Mouse (Mus musculus) stomach, embryonic 16.5 days (tissue): ENCODE measurements at regions not wholly inside any gene's neighbourhood (a gene's known extent, or its start where the extent isn't known, plus 50 kb on each side); places are given as distances from the start of the nearest gene placed in this dataset.

ENCODE experiments used
- ATAC-seq: fragments of 200-750 bp; cut with Nextera tagmentation; 2 replicates; pipeline ENCODE4 v1.8.0; 2017; ENCODE audit warnings: moderate number of reproducible peaks, moderate TSS enrichment; ENCODE audit not compliant: insufficient read depth, low FRiP score
- H3K27ac ChIP-seq: fragments of 300-500 bp; sonication (generic); 2 replicates; pipeline ENCODE4 v1.5.1; 2014; ENCODE audit warnings: low read length
- H3K27me3 ChIP-seq: fragments of 300-500 bp; sonication (generic); 2 replicates; pipeline ENCODE4 v1.6.1; 2014; ENCODE audit warnings: low read length, control low read depth, mixed read lengths; ENCODE audit not compliant: control insufficient read depth, insufficient read depth
- H3K36me3 ChIP-seq: fragments of 300-500 bp; sonication (generic); 2 replicates; pipeline ENCODE4 v1.6.1; 2014; ENCODE audit warnings: low read length; ENCODE audit not compliant: control insufficient read depth, insufficient read depth
- H3K4me1 ChIP-seq: fragments of 300-500 bp; sonication (generic); 2 replicates; pipeline ENCODE4 v1.6.1; 2014; ENCODE audit warnings: low read length, control low read depth, mixed read lengths; ENCODE audit not compliant: control insufficient read depth, insufficient read depth
- H3K4me2 ChIP-seq: fragments of 300-500 bp; sonication (generic); 2 replicates; pipeline ENCODE4 v1.6.1; 2014; ENCODE audit warnings: low read depth, low read length, mixed read lengths
- H3K4me3 ChIP-seq: fragments of 300-500 bp; sonication (generic); replicated peaks from 2 replicates; pipeline ENCODE4 v1.5.1; 2014; ENCODE audit warnings: mild to moderate bottlenecking, low read length
- H3K9ac ChIP-seq: fragments of 300-500 bp; sonication (generic); 2 replicates; pipeline ENCODE4 v1.6.1; 2014; ENCODE audit warnings: low read length
- H3K9me3 ChIP-seq: fragments of 300-500 bp; sonication (generic); replicated peaks from 2 replicates; pipeline ENCODE4 v1.6.1; 2016; ENCODE audit warnings: low read length, control low read depth; ENCODE audit not compliant: control insufficient read depth
- WGBS: fragments of 180-500 bp; shearing (Covaris S2); extraction: QIAGEN DNeasy Blood & Tissue Kit; methylation state at CpG from one replicate; pipeline ENCODE4 v1.1.7; 2014; 5-methylcytosine and 5-hydroxymethylcytosine counted together

DNA sequence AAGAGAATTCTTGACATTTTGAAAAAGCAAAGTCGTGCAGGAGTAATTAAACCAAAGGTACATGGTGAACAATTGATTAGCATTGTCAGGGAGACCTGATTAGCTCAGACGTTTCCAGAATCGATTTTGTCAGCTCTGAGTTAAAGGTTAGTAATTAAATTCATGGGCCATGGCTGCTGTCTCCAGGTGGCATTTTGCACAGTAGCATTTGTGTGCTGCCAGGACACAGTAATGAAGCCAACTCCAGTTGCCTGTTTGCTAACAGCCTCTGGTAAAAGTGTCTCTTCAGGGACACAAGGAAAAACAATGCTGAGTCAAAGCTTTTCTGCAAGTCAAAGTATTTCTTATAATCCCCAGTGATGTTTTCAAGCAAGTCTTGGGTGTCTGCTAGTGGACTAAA, 113.3 kb upstream of the Kbtbd8 start:
- H3K27me3 ChIP-seq = no peaks in the 10 kb centered on the region
- ATAC-seq = no peak
- WGBS = 39% methylated on average over 3 of the region's 3 CpGs

GRCm38 (mm10) chr6:94999562-94999961, 117.5 kb upstream of the Kbtbd8 start:
- Histone ChIP-seq H3K9ac (no peak overlapping the region), H3K27me3 (no peaks in the 10 kb centered on the region), H3K4me1 (no peaks in the 10 kb centered on the region), H3K4me3 (no peak overlapping the region), H3K9me3 (no peaks in the 10 kb centered on the region), H3K36me3 (no peaks in the 10 kb centered on the region), H3K27ac (no peak overlapping the region), H3K4me2 (no peak overlapping the region)
- 61% methylated on average over 4 of the region's 4 CpGs for WGBS
- ATAC-seq = no peak

More for the DNA sequence above, 113.3 kb upstream of the Kbtbd8 start:
- H3K4me2 ChIP-seq = no peak overlapping the region
- no peaks in the 10 kb centered on the region for H3K36me3 ChIP-seq
- H3K27ac ChIP-seq = no peak overlapping the region
- no peaks in the 10 kb centered on the region for H3K9me3 ChIP-seq
- H3K4me3 ChIP-seq = no peak overlapping the region
- no peak overlapping the region for H3K9ac ChIP-seq
- no peaks in the 10 kb centered on the region for H3K4me1 ChIP-seq

DNA sequence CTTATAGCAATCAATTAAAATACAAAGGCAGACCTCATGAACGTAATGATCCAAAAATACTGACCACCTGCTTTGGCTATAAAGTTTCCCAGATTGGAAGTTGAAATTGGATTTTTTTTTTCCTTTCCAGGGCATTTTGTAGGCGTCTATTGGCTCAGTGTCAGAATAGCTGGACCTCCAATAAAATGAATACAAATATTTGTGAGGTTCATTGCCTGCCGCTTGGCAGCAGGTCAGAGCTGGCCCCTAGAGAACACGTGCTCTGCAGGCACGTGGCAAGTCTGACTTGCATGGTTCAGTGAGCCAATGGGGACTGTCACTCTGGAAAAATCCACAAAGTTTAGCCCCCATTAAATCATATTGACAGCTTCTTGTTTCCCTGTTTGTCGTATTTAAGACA, 118.0 kb upstream of the Kbtbd8 start:
- Histone ChIP-seq H3K4me2 (no peak overlapping the region), H3K36me3 (no peaks in the 10 kb centered on the region), H3K4me3 (no peak overlapping the region), H3K9me3 (no peaks in the 10 kb centered on the region), H3K27me3 (no peaks in the 10 kb centered on the region), H3K27ac (no peak overlapping the region), H3K9ac (no peak overlapping the region), H3K4me1 (no peaks in the 10 kb centered on the region)
- ATAC-seq = no peak
- 54% methylated on average over 6 of the region's 6 CpGs for WGBS

DNA sequence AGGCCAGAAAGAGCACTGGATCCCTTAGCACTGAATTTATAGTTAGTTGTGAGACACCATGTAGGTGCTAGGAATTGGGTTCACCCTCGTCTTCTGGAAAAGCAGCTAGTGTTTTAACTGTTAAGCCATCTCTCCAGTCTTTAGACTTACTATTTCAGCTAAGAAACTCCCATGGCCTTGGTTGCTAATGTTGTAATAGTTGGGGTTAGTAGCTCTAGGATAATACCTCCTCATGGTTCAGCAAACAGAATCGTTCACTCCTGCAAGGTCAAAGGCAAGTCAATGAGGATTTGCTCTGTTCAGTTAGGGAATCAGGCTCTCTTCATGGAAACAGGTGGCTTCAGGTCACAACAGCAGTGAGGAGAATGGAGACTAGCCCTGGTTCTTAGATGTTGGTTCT, 118.7 kb upstream of the Kbtbd8 start:
- no peaks in the 10 kb centered on the region for H3K4me1 ChIP-seq
- no peak overlapping the region for H3K9ac ChIP-seq
- H3K4me3 ChIP-seq = no peak overlapping the region
- H3K27me3 ChIP-seq = no peaks in the 10 kb centered on the region
- no peaks in the 10 kb centered on the region for H3K9me3 ChIP-seq
- ATAC-seq = no peak
- 78% methylated on average over 2 of the region's 2 CpGs for WGBS
- no peaks in the 10 kb centered on the region for H3K36me3 ChIP-seq
- H3K4me2 ChIP-seq = no peak overlapping the region
- no peak overlapping the region for H3K27ac ChIP-seq

DNA sequence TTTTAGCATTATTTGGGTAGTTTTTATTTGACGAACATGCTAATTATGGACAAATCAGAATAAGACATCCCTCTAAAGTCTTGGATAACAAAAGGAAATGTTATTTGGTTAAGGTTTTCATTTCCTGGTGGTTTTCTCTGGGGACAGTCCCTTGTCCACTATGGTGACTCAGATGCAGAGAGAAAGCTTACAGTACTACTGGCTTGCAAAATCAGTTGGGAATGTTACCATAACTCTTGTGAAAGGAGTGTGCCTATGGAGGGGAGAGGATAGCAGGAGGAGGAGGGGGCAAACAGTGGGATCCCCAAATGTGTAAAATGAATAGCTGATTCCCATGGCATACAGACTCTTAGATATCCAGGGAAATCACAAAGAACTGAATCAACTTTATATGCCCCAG, 122.7 kb upstream of the Kbtbd8 start:
- WGBS = 97% methylated on average over 1 of the region's 1 CpGs
- no peak overlapping the region for H3K4me2 ChIP-seq
- H3K27ac ChIP-seq = no peak overlapping the region
- no peak overlapping the region for H3K4me3 ChIP-seq
- H3K9me3 ChIP-seq = no peaks in the 10 kb centered on the region
- no peaks in the 10 kb centered on the region for H3K36me3 ChIP-seq
- ATAC-seq = no peak
- no peaks in the 10 kb centered on the region for H3K4me1 ChIP-seq
- no peaks in the 10 kb centered on the region for H3K27me3 ChIP-seq
- H3K9ac ChIP-seq = no peak overlapping the region

- WGBS = 44% methylated on average over 5 of the region's 5 CpGs
- Histone ChIP-seq H3K36me3 (no peaks in the 10 kb centered on the region), H3K27me3 (no peaks in the 10 kb centered on the region), H3K4me1 (no peaks in the 10 kb centered on the region), H3K4me3 (no peak overlapping the region), H3K9ac (no peak overlapping the region), H3K9me3 (no peaks in the 10 kb centered on the region), H3K4me2 (no peak overlapping the region), H3K27ac (no peak overlapping the region)
- ATAC-seq = no peak
Measured at GRCm38 (mm10) chr6:94987427-94987826, 129.6 kb upstream of the Kbtbd8 start.

GRCm38 (mm10) chr6:94986346-94986745, 130.7 kb upstream of the Kbtbd8 start:
- ATAC-seq = peak; percentile 79; the same call in 1 of the 2 replicates
- Histone ChIP-seq H3K9ac (no peak overlapping the region), H3K9me3 (no peaks in the 10 kb centered on the region), H3K36me3 (no peaks in the 10 kb centered on the region), H3K4me2 (no peak overlapping the region), H3K4me3 (no peak overlapping the region), H3K27me3 (no peaks in the 10 kb centered on the region), H3K4me1 (no peaks in the 10 kb centered on the region), H3K27ac (no peak overlapping the region)
- 9% methylated on average over 4 of the region's 4 CpGs for WGBS

GRCm38 (mm10) chr6:94984411-94984895, 132.6 kb upstream of the Kbtbd8 start:
- H3K4me2 ChIP-seq = no peak overlapping the region
- H3K9ac ChIP-seq = no peak overlapping the region
- no peak overlapping the region for H3K4me3 ChIP-seq
- no peak for ATAC-seq
- 78% methylated on average over 3 of the region's 3 CpGs for WGBS
- no peak overlapping the region for H3K27ac ChIP-seq
- H3K27me3 ChIP-seq = no peaks in the 10 kb centered on the region
- H3K36me3 ChIP-seq = no peaks in the 10 kb centered on the region
- no peaks in the 10 kb centered on the region for H3K4me1 ChIP-seq
- no peaks in the 10 kb centered on the region for H3K9me3 ChIP-seq

- Histone ChIP-seq H3K4me1 (peaks cover 4% of the 10 kb centered on the region; the same call in 1 of the 2 replicates), H3K4me3 (no peak overlapping the region), H3K4me2 (no peak overlapping the region), H3K36me3 (no peaks in the 10 kb centered on the region), H3K9me3 (no peaks in the 10 kb centered on the region), H3K9ac (no peak overlapping the region), H3K27ac (no peak overlapping the region), H3K27me3 (no peaks in the 10 kb centered on the region)
- WGBS = 51% methylated on average over 5 of the region's 5 CpGs
- no peak for ATAC-seq
Measured at GRCm38 (mm10) chr6:94968683-94969082, 148.4 kb upstream of the Kbtbd8 start.

- no peak overlapping the region for H3K27ac ChIP-seq
- no peaks in the 10 kb centered on the region for H3K9me3 ChIP-seq
- no peaks in the 10 kb centered on the region for H3K36me3 ChIP-seq
Measured at GRCm38 (mm10) chr6:94966962-94967361, 150.1 kb upstream of the Kbtbd8 start.

More at GRCm38 (mm10) chr6:94966962-94967361, 150.1 kb upstream of the Kbtbd8 start:
- peak; percentile 50; the same call in 1 of the 2 replicates for ATAC-seq
- 4% methylated on average over 3 of the region's 3 CpGs for WGBS
- Histone ChIP-seq H3K4me2 (no peak overlapping the region), H3K4me1 (peaks cover 10% of the 10 kb centered on the region), H3K9ac (no peak overlapping the region; the same call in 1 of the 2 replicates), H3K4me3 (no peak overlapping the region), H3K27me3 (no peaks in the 10 kb centered on the region)
